Mouse (Mus musculus): ENCODE data around the gene Insl3. TPM values are rescaled to one million over a fixed set of nuclear protein-coding genes. Genes with fewer than 3 reads are reported as not detected.
"Not testable (repeated sequence)": the region's sequence is repeated elsewhere in the genome, so short reads cannot be mapped to it uniquely, and the experiment has no call there.

Gene Insl3
- polyA plus RNA-seq, 1 experiment from 2014 or later: 2.4 TPM

- Histone ChIP-seq H3K4me2 (ENCODE audit: low read depth, low read length) (peak overlapping the region; percentile 62), H3K36me3 (ENCODE audit: control insufficient read depth, insufficient read depth, low read length) (no peaks in the 10 kb centered on the region), H3K9me3 (ENCODE audit: control insufficient read depth, low read length) (no peaks in the 10 kb centered on the region), H3K4me1 (ENCODE audit: control insufficient read depth, insufficient read depth, low read length) (peaks cover 12% of the 10 kb centered on the region), H3K9ac (ENCODE audit: low read depth, low read length) (0 out of 2 replicates have a peak overlapping the region, but pooled peaks have one; percentile 59), H3K27ac (ENCODE audit: low read length) (no peak overlapping the region), H3K27me3 (replicated peaks; ENCODE audit: control insufficient read depth, insufficient read depth, low read length) (0 out of 2 replicates have a peak, but pooled peaks cover 3% of the 10 kb centered on the region), H3K4me3 (ENCODE audit: low read length) (peak overlapping the region; percentile 41)
- ATAC-seq: no peak
- 4% methylated on average over 16 of the region's 16 CpGs for WGBS
Measured at GRCm38 (mm10) chr8:71728826-71729620, 40.0 kb downstream of the Insl3 start.

- WGBS: 55% methylated on average over 3 of the region's 3 CpGs
- no peak for ATAC-seq
- H3K27me3 ChIP-seq (replicated peaks; ENCODE audit: control insufficient read depth, insufficient read depth, low read length): no peaks in the 10 kb centered on the region
- no peak overlapping the region for H3K9ac ChIP-seq (ENCODE audit: low read depth, low read length)
- no peak overlapping the region for H3K27ac ChIP-seq (ENCODE audit: low read length)
- H3K9me3 ChIP-seq (ENCODE audit: control insufficient read depth, low read length): no peaks in the 10 kb centered on the region
- H3K4me2 ChIP-seq (ENCODE audit: low read depth, low read length): no peak overlapping the region
- H3K4me3 ChIP-seq (ENCODE audit: low read length): no peak overlapping the region
- peaks cover 6% of the 10 kb centered on the region; the same call in 1 of the 2 replicates for H3K4me1 ChIP-seq (ENCODE audit: control insufficient read depth, insufficient read depth, low read length)
- H3K36me3 ChIP-seq (ENCODE audit: control insufficient read depth, insufficient read depth, low read length): no peaks in the 10 kb centered on the region
Measured at GRCm38 (mm10) chr8:71731652-71732230, 42.7 kb downstream of the Insl3 start.

GRCm38 (mm10) chr8:71738316-71738715 lies 49.3 kb downstream of the Insl3 start:
- not testable (repeated sequence) for H3K36me3 ChIP-seq (ENCODE audit: control insufficient read depth, insufficient read depth, low read length); H3K27ac ChIP-seq (ENCODE audit: low read length); H3K9ac ChIP-seq (ENCODE audit: low read depth, low read length); H3K4me3 ChIP-seq (ENCODE audit: low read length); H3K4me1 ChIP-seq (ENCODE audit: control insufficient read depth, insufficient read depth, low read length); ATAC-seq; H3K27me3 ChIP-seq (replicated peaks; ENCODE audit: control insufficient read depth, insufficient read depth, low read length); H3K4me2 ChIP-seq (ENCODE audit: low read depth, low read length); H3K9me3 ChIP-seq (ENCODE audit: control insufficient read depth, low read length)

Other genes starting within 250 kb of the Insl3 start
- 24.0 and 25.1 TPM in 2 replicates for gene Abhd8, start 225.6 kb upstream of the Insl3 start, polyA plus RNA-seq (2015; fragmentation: Nextera tagmentation; extraction: Ambion mirVana)
- 224 and 234 TPM in 2 replicates for gene Mrpl34, start 224.3 kb upstream of the Insl3 start, polyA plus RNA-seq (2015; fragmentation: Nextera tagmentation; extraction: Ambion mirVana)
- 88.1 and 91.7 TPM in 2 replicates for gene Dda1, start 220.0 kb upstream of the Insl3 start, polyA plus RNA-seq (2015; fragmentation: Nextera tagmentation; extraction: Ambion mirVana)
- 0.20 and 0.43 TPM in 2 replicates for gene Ano8, start 203.3 kb upstream of the Insl3 start, polyA plus RNA-seq (2015; fragmentation: Nextera tagmentation; extraction: Ambion mirVana)
- 14.0 and 14.9 TPM in 2 replicates for gene Gtpbp3, start 201.1 kb upstream of the Insl3 start, polyA plus RNA-seq (2015; fragmentation: Nextera tagmentation; extraction: Ambion mirVana)
- 70.9 and 80.9 TPM in 2 replicates for gene Plvap, start 177.5 kb upstream of the Insl3 start, polyA plus RNA-seq (2015; fragmentation: Nextera tagmentation; extraction: Ambion mirVana)
- 0.26 and 0.28 TPM in 2 replicates for gene Ccdc194, start 163.5 kb upstream of the Insl3 start, polyA plus RNA-seq (2015; fragmentation: Nextera tagmentation; extraction: Ambion mirVana)
- gene Bst2, start 151.8 kb upstream of the Insl3 start, polyA plus RNA-seq (2015; fragmentation: Nextera tagmentation; extraction: Ambion mirVana): 38.8 and 42.0 TPM in 2 replicates
- 126 and 130 TPM in 2 replicates for gene Mvb12a, start 146.3 kb upstream of the Insl3 start, polyA plus RNA-seq (2015; fragmentation: Nextera tagmentation; extraction: Ambion mirVana)
- 1.3 and 1.8 TPM in 2 replicates for gene Tmem221, start 130.3 kb upstream of the Insl3 start, polyA plus RNA-seq (2015; fragmentation: Nextera tagmentation; extraction: Ambion mirVana)
- gene Nxnl1, start 122.6 kb upstream of the Insl3 start, polyA plus RNA-seq (2015; fragmentation: Nextera tagmentation; extraction: Ambion mirVana): 0.06 TPM in 1 of 2 replicates, not detected in the other
- gene Slc27a1, start 120.3 kb upstream of the Insl3 start, polyA plus RNA-seq (2015; fragmentation: Nextera tagmentation; extraction: Ambion mirVana): 21.0 and 24.3 TPM in 2 replicates
- 244 and 252 TPM in 2 replicates for gene Pgls, start 97.0 kb upstream of the Insl3 start, polyA plus RNA-seq (2015; fragmentation: Nextera tagmentation; extraction: Ambion mirVana)
- 3.0 and 3.5 TPM in 2 replicates for gene Fam129c, start 91.6 kb upstream of the Insl3 start, polyA plus RNA-seq (2015; fragmentation: Nextera tagmentation; extraction: Ambion mirVana)
- 68.0 and 70.5 TPM in 2 replicates for gene Colgalt1, start 78.2 kb upstream of the Insl3 start, polyA plus RNA-seq (2015; fragmentation: Nextera tagmentation; extraction: Ambion mirVana)
- 0.98 and 1.2 TPM in 2 replicates for gene Unc13a, start 17.5 kb upstream of the Insl3 start, polyA plus RNA-seq (2015; fragmentation: Nextera tagmentation; extraction: Ambion mirVana)
- gene Jak3, start 12.9 kb upstream of the Insl3 start, polyA plus RNA-seq (2015; fragmentation: Nextera tagmentation; extraction: Ambion mirVana): 11.5 and 13.5 TPM in 2 replicates
- 19.2 and 20.9 TPM in 2 replicates for gene B3gnt3, start 12.6 kb downstream of the Insl3 start, polyA plus RNA-seq (2015; fragmentation: Nextera tagmentation; extraction: Ambion mirVana)
- 5.0 and 6.4 TPM in 2 replicates for gene Fcho1, start 36.5 kb downstream of the Insl3 start, polyA plus RNA-seq (2015; fragmentation: Nextera tagmentation; extraction: Ambion mirVana)
- 4.6 and 5.1 TPM in 2 replicates for gene Zfp709, start 192.8 kb downstream of the Insl3 start, polyA plus RNA-seq (2015; fragmentation: Nextera tagmentation; extraction: Ambion mirVana)
- gene Zfp882, start 219.4 kb downstream of the Insl3 start, polyA plus RNA-seq (2015; fragmentation: Nextera tagmentation; extraction: Ambion mirVana): 3.0 and 3.8 TPM in 2 replicates
- gene Zfp617, start 219.4 kb downstream of the Insl3 start, polyA plus RNA-seq (2015; fragmentation: Nextera tagmentation; extraction: Ambion mirVana): 18.5 and 21.6 TPM in 2 replicates

Measured in intestine, embryonic 16.5 days (tissue).